Mouse (Mus musculus) adrenal gland (tissue): Measurements from ENCODE around the gene Dpp6.

ENCODE experiments used
- intact Hi-C: fragments of 180-260 bp; cut with DNase I; formaldehyde crosslinking; loops from one replicate; pipeline ENCODE4 v1.15.1; 2025

Dpp6 gene

GRCm38 (mm10) chr5:27357630-27358029 lies 540.6 kb downstream of the Dpp6 start:
- intact Hi-C loops = no loop called here

DNA sequence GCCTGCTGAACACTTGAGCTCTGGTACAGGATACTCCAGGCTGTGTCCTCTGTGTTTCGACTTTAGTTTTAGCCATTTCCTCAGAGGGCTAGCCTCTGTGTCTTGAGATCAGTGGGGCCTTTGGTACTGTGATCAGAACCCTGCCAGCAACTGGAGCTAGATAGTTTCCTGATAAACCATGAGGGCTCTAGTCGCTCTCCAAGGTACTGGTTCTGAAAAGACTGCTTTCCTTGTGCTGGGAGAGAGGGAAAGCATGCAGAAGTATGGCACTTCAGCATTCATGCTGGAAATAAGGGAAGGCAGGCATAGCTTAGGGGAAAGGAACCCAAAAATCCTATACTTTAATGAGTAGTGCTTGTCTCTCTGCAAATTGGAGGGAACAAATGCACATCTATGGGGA lies 548.9 kb downstream of the Dpp6 start:
- intact Hi-C loops = no loop called here

DNA sequence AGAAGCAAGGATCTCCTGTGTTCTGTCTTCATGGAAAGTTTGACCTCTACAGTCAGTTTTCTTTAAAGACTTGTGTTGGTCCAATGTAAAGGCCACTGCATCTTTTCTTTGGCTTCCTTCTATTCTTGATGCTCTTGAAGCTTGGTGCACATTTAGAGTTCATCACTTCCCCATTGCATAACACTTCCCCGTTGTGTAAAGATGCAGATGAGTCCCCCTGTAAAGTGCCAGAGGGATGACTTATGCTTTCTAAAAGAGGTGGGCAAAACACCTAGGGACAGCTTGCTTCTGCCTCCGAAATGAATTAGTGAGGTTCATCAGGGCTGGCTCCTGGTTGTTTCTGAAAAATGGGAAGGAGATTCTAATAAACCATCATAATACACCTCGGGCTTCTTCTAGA lies 553.8 kb downstream of the Dpp6 start:
- intact Hi-C loops = no loop called here

DNA sequence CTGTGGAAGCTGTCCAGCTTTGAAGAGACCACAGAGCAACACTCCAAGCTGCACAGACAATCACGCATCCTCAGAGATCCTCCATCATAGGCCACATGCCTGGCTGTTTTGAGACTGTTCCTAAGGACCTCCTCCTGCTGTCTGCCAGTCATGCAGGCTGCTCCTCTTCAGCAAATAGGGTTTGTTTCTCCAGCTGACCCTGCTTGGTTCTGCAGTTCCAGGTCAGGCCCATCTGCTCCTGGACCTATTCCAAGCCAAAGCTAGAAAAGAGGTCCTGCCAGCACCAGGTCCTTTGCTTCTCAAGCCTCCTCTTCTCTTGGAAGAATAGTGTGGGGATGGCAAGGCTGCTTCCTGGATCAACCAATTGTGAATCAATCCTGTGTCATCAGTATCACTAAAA lies 556.9 kb downstream of the Dpp6 start:
- intact Hi-C loops = no loop called here

DNA sequence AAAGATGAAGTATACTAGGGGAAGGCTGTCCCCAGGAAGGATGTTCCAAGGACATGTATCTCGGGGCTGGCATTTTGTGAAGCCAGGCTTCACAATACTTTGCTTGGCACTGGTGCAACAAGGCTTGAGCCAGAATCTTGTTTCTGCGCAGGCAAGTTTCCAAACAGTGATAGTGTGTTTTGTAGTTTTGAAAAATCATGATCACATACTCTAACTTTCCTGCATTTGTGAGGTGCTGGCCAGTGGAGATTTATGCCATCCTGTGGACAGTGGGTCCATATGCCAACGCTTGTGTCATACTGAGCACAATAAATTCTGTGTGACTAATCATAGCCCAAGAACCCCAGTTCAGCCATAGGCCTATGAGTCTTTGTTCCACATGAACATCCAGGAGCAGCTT lies 558.8 kb downstream of the Dpp6 start:
- intact Hi-C loops = no loop called here

DNA sequence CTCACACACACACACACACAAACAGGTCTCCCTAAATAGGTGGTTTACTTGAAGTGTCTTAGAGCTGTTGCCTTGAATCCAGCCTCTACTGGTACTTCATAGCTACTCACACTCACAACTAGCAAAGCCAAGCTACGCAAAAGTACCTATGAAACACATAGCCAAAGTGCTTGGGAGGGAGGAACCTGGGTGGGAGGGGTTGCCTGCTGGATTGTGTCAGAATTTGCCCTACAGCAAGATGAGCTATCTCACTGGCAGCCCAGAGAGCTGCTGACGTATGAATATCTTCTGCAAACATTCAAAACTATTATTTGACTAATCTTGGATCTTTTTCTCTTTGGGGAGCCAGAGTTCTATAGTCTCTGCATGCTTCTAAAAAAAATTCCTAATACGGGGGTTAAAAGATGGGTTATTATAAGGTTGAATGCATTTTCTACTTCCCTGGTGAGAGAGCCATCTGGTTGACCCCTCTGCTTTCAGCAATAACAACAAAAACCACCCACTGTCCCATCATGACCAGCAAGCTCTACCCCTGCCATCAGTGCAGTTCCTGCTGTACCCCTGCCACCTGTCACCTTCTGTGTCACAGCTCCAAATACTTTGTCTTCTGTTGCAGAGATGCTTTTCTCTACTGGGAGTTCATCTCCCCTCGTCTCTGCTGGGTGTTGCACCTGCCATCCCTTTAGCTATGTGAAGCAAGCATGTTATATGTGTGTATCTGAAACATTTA lies 563.8 kb downstream of the Dpp6 start:
- intact Hi-C loops = no loop called here

DNA sequence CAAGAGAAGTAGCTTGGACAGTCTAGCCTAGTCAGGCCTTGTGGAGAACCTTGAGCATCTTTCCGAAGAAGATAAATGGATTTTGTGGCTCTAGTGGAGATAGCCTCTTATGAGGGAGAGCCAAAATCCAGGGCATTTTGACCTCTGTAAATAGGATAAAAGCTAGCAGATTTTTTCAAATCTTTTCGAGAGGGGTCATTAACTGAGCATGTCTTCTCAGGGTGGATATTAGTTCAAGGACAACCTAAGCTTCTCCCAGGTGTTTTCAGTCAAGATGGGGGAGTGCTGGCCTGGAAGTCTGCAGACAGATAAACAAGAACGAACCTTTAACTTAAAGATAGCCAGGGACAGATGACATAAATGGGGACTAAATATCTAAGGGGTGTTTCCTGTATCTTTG lies 581.4 kb downstream of the Dpp6 start:
- intact Hi-C loops = no loop called here

DNA sequence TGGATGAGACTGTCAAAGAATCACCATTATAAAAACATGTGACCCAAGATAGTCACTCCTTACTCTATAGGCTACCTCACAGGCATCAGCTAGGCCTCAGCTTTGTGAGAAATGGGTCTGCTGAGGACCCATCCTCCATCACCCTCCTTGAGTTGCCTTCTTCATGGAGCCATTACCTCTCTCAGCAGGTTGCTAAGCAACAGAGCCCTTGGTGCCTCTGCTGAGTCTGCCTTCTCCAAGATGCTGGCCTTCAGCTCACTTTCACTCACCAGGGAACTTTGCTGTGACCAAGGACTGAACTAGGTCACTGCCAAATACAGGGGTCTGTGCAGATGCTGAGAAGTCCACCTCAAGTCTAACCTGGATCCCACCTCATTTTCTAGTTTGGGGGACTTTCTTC lies 582.1 kb downstream of the Dpp6 start:
- intact Hi-C loops = no loop called here

GRCm38 (mm10) chr5:27402616-27403015 lies 585.6 kb downstream of the Dpp6 start:
- intact Hi-C loops = no loop called here

GRCm38 (mm10) chr5:27408854-27409253 lies 591.9 kb downstream of the Dpp6 start:
- intact Hi-C loops = no loop called here

DNA sequence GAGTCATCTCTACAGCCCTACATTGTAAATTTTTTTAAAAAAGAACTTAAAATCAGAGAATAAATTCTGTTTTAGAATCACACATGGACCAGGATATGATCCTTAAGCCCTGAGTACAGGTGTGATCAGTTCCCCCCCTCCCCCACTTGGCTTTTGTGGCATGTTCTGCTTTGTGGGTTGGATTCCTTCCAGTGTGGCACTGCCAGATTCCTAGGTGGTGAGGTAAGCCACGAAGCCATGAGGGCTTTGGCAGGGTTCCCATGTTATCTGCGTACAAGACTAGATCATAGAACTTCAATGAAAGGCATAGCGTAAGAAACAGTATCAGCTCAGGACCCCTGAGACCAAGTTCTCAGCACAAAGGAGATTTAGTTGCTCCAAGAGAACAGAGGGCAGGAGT lies 596.0 kb downstream of the Dpp6 start:
- intact Hi-C loops = no loop called here

DNA sequence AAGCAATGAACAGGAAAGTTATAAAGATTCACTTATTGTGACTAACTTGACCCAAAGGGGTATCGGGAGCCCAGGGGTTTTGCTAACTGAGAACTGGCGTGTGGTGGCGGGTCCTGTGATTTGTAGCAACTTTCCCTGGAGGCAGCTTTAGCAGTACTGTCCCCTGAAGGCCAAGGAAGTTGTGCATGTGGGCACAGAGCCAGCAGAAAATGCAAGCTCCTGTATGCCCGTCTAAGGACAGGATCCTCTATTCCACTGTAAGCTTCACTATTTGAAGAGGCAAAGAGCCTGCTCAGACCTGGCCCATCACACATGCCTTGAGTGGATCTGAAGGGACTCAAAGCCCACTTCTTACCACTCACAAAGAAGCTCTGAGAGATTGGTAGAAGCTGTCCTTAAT lies 598.5 kb downstream of the Dpp6 start:
- intact Hi-C loops = loop anchor here (5.0 kb wide), 2 partner anchors 163 to 338 kb away; no protein-coding TSS in a partner anchor

GRCm38 (mm10) chr5:27416571-27416970 lies 599.6 kb downstream of the Dpp6 start:
- intact Hi-C loops = loop anchor here (5.0 kb wide), 2 partner anchors 164 to 339 kb away; no protein-coding TSS in a partner anchor

- intact Hi-C loops = loop anchor here (5.0 kb wide), 2 partner anchors 165 to 340 kb away; no protein-coding TSS in a partner anchor
Measured at GRCm38 (mm10) chr5:27417398-27417797, 600.4 kb downstream of the Dpp6 start.

- intact Hi-C loops = loop anchor here (5.0 kb wide), 2 partner anchors 167 to 342 kb away; no protein-coding TSS in a partner anchor
Measured at GRCm38 (mm10) chr5:27418856-27419255, 601.9 kb downstream of the Dpp6 start.

DNA sequence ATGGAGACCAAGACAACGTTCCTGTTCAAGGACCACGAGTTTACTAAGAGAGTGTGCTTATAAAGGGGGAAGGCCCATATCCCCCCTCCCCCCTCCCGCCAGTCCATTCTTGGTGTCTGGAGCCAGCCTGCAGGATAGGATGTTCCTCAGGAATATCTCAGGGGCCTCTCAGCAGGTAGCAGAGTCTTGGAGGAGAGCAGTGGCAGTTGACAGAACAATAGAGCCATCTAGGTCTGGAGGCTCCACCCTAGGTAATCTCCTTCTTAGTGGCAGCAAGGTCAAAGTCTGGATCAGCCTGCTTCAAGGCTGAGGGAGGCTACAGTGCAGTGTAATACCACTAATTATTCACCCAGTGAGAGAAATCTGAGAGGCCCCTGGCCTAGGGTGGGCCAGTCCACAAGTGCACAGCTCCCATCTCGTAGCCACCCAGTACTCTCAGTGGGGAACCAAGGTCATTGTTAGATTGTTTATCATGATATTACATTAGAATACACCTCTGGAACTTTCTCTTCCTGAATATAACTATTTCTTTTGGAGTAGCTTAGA lies 604.2 kb downstream of the Dpp6 start:
- intact Hi-C loops = loop anchor here (10.0 kb wide), 1 partner anchor 124 kb away; no protein-coding TSS in a partner anchor

DNA sequence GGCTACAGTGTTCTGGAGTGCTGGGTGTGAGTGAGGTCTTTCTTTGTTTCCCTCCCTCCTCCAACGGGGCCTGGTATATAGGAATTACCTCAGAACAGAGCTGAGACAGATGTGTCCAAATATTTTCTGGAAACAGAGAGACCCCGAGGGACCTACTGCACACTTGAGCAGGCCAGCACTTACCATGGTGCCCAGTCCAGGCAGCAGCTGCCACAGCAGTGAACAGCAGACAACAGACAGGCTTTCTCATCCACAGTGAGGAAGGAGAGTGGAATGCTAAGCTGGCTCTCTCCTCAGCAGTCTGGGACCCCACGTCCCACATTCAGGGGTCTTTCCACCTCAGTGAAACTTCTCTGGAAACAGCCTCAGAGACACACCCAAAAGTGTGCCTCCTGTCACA lies 606.8 kb downstream of the Dpp6 start:
- intact Hi-C loops = loop anchor here (10.0 kb wide), 1 partner anchor 121 kb away; no protein-coding TSS in a partner anchor

GRCm38 (mm10) chr5:27424484-27425080 lies 607.6 kb downstream of the Dpp6 start:
- intact Hi-C loops = loop anchor here (10.0 kb wide), 1 partner anchor 120 kb away; no protein-coding TSS in a partner anchor

DNA sequence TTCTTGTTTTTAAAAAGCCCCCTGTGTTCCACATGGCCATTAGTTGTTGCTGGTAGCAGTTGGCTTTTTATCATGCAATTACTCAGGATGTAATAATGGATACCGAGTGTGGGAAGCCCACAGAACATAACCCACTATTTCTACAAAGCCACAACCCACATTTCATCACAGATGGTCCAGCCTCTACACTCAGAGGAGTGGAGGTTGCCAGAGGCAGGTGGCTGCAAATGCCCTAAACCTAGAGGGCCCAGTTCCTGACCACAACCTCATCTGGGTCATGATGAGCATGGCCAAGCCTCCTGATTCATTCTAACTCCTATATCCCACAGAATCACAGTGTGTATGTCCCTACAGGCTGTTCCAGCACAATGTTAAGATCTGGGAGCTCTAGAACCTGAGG lies 609.2 kb downstream of the Dpp6 start:
- intact Hi-C loops = loop anchor here (10.0 kb wide), 1 partner anchor 119 kb away; no protein-coding TSS in a partner anchor

GRCm38 (mm10) chr5:27433584-27433983 lies 616.6 kb downstream of the Dpp6 start:
- intact Hi-C loops = no loop called here

DNA sequence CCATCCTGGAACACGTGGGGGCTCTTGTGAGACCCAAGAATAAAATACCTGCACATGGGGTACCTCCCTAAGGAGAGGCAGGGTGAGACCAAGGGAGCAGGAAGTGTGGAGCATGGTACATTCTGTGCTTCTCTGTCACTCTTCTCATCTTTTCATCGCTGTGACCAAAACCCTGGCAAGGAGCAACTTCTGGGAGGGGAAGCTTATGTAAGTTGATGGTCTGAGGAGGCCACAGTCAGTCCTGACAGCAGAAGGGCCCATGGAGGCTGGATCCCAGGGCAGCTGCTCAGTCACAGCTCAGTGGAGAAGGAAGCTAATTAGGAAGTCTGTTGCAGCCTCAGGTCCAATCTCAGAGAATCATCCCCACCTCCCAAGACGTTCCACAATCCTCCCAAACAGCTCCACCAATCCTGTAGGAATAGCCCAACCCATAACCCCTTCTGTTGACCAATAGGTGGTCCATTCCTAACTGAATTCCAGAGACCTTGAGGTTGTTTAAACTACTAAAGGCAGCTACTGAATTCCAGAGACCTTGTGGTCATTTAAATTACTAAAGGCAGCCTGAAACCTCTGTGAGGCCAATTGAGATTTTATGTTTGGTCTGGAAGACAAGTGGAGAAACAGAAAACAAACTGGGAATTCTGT lies 636.3 kb downstream of the Dpp6 start:
- intact Hi-C loops = no loop called here

- intact Hi-C loops = no loop called here
Measured at GRCm38 (mm10) chr5:27454386-27454785, 637.4 kb downstream of the Dpp6 start.
